Mouse (Mus musculus) small intestine, adult 2 months (tissue): ENCODE data around the gene Stk39.

ENCODE experiments used
- CTCF ChIP-seq: fragments of 200-500 bp; IDR thresholded peaks from 2 replicates; pipeline ENCODE4 v1.5.1; 2012; ENCODE audit warnings: low read depth, mild to moderate bottlenecking, control low read depth, inconsistent platforms, low read length, moderate library complexity, mixed read lengths; ENCODE audit not compliant: insufficient replicate concordance, insufficient read length; ENCODE audit errors: extremely low read depth
- POLR2A ChIP-seq: fragments of 200-500 bp; IDR thresholded peaks from 2 replicates; pipeline ENCODE4 v1.6.1; 2012; ENCODE audit warnings: low read depth, mild to moderate bottlenecking, control low read depth, inconsistent platforms, low read length, moderate library complexity

GRCm38 (mm10) chr2:68465266-68466123 lies 6.6 kb downstream of the Stk39 start:
- no peak for TF ChIP-seq CTCF
- TF ChIP-seq POLR2A, result no peak
